Mouse (Mus musculus): ENCODE data around the gene Plekhm3. TPM values are rescaled to one million over a fixed set of nuclear protein-coding genes. Genes with fewer than 3 reads are reported as not detected.
"Not testable (repeated sequence)": the region's sequence is repeated elsewhere in the genome, so short reads cannot be mapped to it uniquely, and the experiment has no call there.

The Plekhm3 gene
- total and polyA plus RNA-seq, 2 experiments from 2014 or later = 3.5 to 12.4 TPM

- ATAC-seq (ENCODE audit: insufficient read depth, low read depth) (no peak), DNase-seq (ENCODE audit: low spot score) (no peak)
- TF ChIP-seq EP300 (IDR thresholded peaks at IDR 0.05; ENCODE audit: low read depth) = no peak
- TF ChIP-seq CTCF (IDR thresholded peaks at IDR 0.05; ENCODE audit: low read depth) = no peak
- no peaks in the 10 kb centered on the region for H3K4me1 ChIP-seq (ENCODE audit: control insufficient read depth, insufficient read depth)
- no peaks in the 10 kb centered on the region for H3K36me3 ChIP-seq (replicated peaks; ENCODE audit: control insufficient read depth, insufficient read depth, low read length)
- no peak overlapping the region for H3K4me2 ChIP-seq (ENCODE audit: low read depth, low read length)
- no peak overlapping the region for H3K4me3 ChIP-seq (ENCODE audit: low read depth, low read length)
- H3K9me3 ChIP-seq (replicated peaks; ENCODE audit: control insufficient read depth, low read length) = no peaks in the 10 kb centered on the region
- H3K27me3 ChIP-seq (ENCODE audit: control insufficient read depth, insufficient read depth, low read length) = no peaks in the 10 kb centered on the region
- H3K9ac ChIP-seq (replicated peaks; ENCODE audit: low read depth, low read length) = no peak overlapping the region
- H3K27ac ChIP-seq (ENCODE audit: low read depth) = no peak overlapping the region
- WGBS = 64% methylated on average over 3 of the region's 3 CpGs
Observed at GRCm38 (mm10) chr1:64983247-64983646, 26.6 kb upstream of the Plekhm3 start.

- no peak for ATAC-seq (ENCODE audit: insufficient read depth, low read depth)
- Histone ChIP-seq H3K4me3 (ENCODE audit: low read depth, low read length) (no peak overlapping the region), H3K36me3 (replicated peaks; ENCODE audit: control insufficient read depth, insufficient read depth, low read length) (no peaks in the 10 kb centered on the region), H3K9ac (replicated peaks; ENCODE audit: low read depth, low read length) (no peak overlapping the region), H3K27ac (ENCODE audit: low read depth) (no peak overlapping the region), H3K4me2 (ENCODE audit: low read depth, low read length) (no peak overlapping the region), H3K9me3 (replicated peaks; ENCODE audit: control insufficient read depth, low read length) (no peaks in the 10 kb centered on the region), H3K4me1 (ENCODE audit: control insufficient read depth, insufficient read depth) (no peaks in the 10 kb centered on the region), H3K27me3 (ENCODE audit: control insufficient read depth, insufficient read depth, low read length) (no peaks in the 10 kb centered on the region)
- no peak for DNase-seq (ENCODE audit: low spot score)
- no peak for TF ChIP-seq EP300 (IDR thresholded peaks at IDR 0.05; ENCODE audit: low read depth)
- TF ChIP-seq CTCF (IDR thresholded peaks at IDR 0.05; ENCODE audit: low read depth) = no peak
- 73% methylated on average over 7 of the region's 7 CpGs for WGBS
Observed at GRCm38 (mm10) chr1:64978321-64978799, 21.7 kb upstream of the Plekhm3 start.

- TF ChIP-seq CTCF (IDR thresholded peaks at IDR 0.05; ENCODE audit: low read depth) = no peak
- TF ChIP-seq EP300 (IDR thresholded peaks at IDR 0.05; ENCODE audit: low read depth) = no peak
- H3K9ac ChIP-seq (replicated peaks; ENCODE audit: low read depth, low read length) = no peak overlapping the region
- no peaks in the 10 kb centered on the region for H3K9me3 ChIP-seq (replicated peaks; ENCODE audit: control insufficient read depth, low read length)
- no peak overlapping the region for H3K4me3 ChIP-seq (ENCODE audit: low read depth, low read length)
- no peaks in the 10 kb centered on the region for H3K36me3 ChIP-seq (replicated peaks; ENCODE audit: control insufficient read depth, insufficient read depth, low read length)
- no peak overlapping the region for H3K27ac ChIP-seq (ENCODE audit: low read depth)
- H3K4me1 ChIP-seq (ENCODE audit: control insufficient read depth, insufficient read depth) = no peaks in the 10 kb centered on the region
- ATAC-seq (ENCODE audit: insufficient read depth, low read depth) (no peak), DNase-seq (ENCODE audit: low spot score) (no peak)
- WGBS = 72% methylated on average over 7 of the region's 7 CpGs
- no peaks in the 10 kb centered on the region for H3K27me3 ChIP-seq (ENCODE audit: control insufficient read depth, insufficient read depth, low read length)
- H3K4me2 ChIP-seq (ENCODE audit: low read depth, low read length) = no peak overlapping the region
Observed at GRCm38 (mm10) chr1:64975346-64975745, 18.7 kb upstream of the Plekhm3 start.

- DNase-seq (ENCODE audit: low spot score) (no peak), ATAC-seq (ENCODE audit: insufficient read depth, low read depth) (no peak)
- WGBS = 64% methylated on average over 5 of the region's 5 CpGs
- Histone ChIP-seq H3K9ac (replicated peaks; ENCODE audit: low read depth, low read length) (no peak overlapping the region), H3K4me3 (ENCODE audit: low read depth, low read length) (no peak overlapping the region), H3K9me3 (replicated peaks; ENCODE audit: control insufficient read depth, low read length) (no peaks in the 10 kb centered on the region), H3K27me3 (ENCODE audit: control insufficient read depth, insufficient read depth, low read length) (no peaks in the 10 kb centered on the region), H3K4me2 (ENCODE audit: low read depth, low read length) (no peak overlapping the region), H3K36me3 (replicated peaks; ENCODE audit: control insufficient read depth, insufficient read depth, low read length) (no peaks in the 10 kb centered on the region), H3K27ac (ENCODE audit: low read depth) (no peak overlapping the region), H3K4me1 (ENCODE audit: control insufficient read depth, insufficient read depth) (no peaks in the 10 kb centered on the region)
- TF ChIP-seq CTCF (IDR thresholded peaks at IDR 0.05; ENCODE audit: low read depth) (no peak), EP300 (IDR thresholded peaks at IDR 0.05; ENCODE audit: low read depth) (no peak)
Observed at GRCm38 (mm10) chr1:64970685-64971084, 14.1 kb upstream of the Plekhm3 start.

GRCm38 (mm10) chr1:64957021-64957489, 431 bp upstream of the Plekhm3 start:
- DNase-seq (ENCODE audit: low spot score) (no peak), ATAC-seq (ENCODE audit: insufficient read depth, low read depth) (no peak)
- Histone ChIP-seq H3K9ac (replicated peaks; ENCODE audit: low read depth, low read length) (peak overlapping the region; percentile 90), H3K27me3 (ENCODE audit: control insufficient read depth, insufficient read depth, low read length) (no peaks in the 10 kb centered on the region), H3K9me3 (replicated peaks; ENCODE audit: control insufficient read depth, low read length) (no peaks in the 10 kb centered on the region), H3K4me2 (ENCODE audit: low read depth, low read length) (peak overlapping the region; percentile 61), H3K4me3 (ENCODE audit: low read depth, low read length) (peak overlapping the region; percentile 94), H3K4me1 (ENCODE audit: control insufficient read depth, insufficient read depth) (no peaks in the 10 kb centered on the region; the same call in 1 of the 2 replicates), H3K36me3 (replicated peaks; ENCODE audit: control insufficient read depth, insufficient read depth, low read length) (no peaks in the 10 kb centered on the region), H3K27ac (ENCODE audit: low read depth) (no peak overlapping the region)
- 56% methylated on average over 8 of the region's 8 CpGs for WGBS
- TF ChIP-seq CTCF (IDR thresholded peaks at IDR 0.05; ENCODE audit: low read depth) (no peak), EP300 (IDR thresholded peaks at IDR 0.05; ENCODE audit: low read depth) (no peak)

GRCm38 (mm10) chr1:64954786-64955185, 1.8 kb downstream of the Plekhm3 start:
- not testable (repeated sequence) for DNase-seq (ENCODE audit: low spot score); ATAC-seq (ENCODE audit: insufficient read depth, low read depth); H3K27me3 ChIP-seq (ENCODE audit: control insufficient read depth, insufficient read depth, low read length); H3K4me2 ChIP-seq (ENCODE audit: low read depth, low read length); H3K4me1 ChIP-seq (ENCODE audit: control insufficient read depth, insufficient read depth); H3K9ac ChIP-seq (replicated peaks; ENCODE audit: low read depth, low read length); H3K9me3 ChIP-seq (replicated peaks; ENCODE audit: control insufficient read depth, low read length); H3K4me3 ChIP-seq (ENCODE audit: low read depth, low read length); H3K27ac ChIP-seq (ENCODE audit: low read depth); H3K36me3 ChIP-seq (replicated peaks; ENCODE audit: control insufficient read depth, insufficient read depth, low read length)
- WGBS = 91% methylated on average over 7 of the region's 7 CpGs

Data from heart, postnatal 0 days (tissue).